Mouse (Mus musculus): Measurements from ENCODE around the gene Casp7.

DNA sequence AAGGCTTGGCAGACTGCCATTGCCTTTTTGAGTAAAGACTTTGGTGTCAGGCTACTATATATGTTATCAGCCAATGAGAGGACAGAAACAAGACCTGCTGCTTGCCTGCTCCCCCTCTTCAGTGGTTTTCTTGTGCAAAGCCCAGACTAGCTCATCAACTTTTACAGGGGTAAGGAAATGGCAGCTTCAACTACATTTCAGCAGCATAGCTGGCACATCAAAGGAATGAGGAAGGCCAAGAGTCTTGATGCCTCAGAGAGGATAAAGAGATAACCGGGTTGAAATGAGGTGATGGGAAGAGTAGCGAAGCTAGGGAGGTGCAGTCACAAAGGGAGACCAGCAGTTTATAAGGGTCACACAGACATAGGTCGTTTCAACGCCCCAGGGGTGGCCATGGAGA lies 60.6 kb downstream of the Casp7 start:
- TF ChIP-seq POLR2A (IDR thresholded peaks at IDR 0.05; ENCODE audit: borderline replicate concordance, control insufficient read depth, low read depth, low read length): no peak
- TF ChIP-seq CTCF (IDR thresholded peaks at IDR 0.05; ENCODE audit: control insufficient read depth, insufficient read depth, low read length): no peak
